Mouse (Mus musculus) lung, postnatal 25 days (tissue): ENCODE measurements at regions not wholly inside any gene's neighbourhood (a gene's known extent, or its start where the extent isn't known, plus 50 kb on each side); places are given as distances from the start of the nearest gene placed in this dataset.

Source experiments
- DNase-seq: peaks from one replicate; pipeline ENCODE4 v3.0.0; 2022; ENCODE audit warnings: low spot score

- DNase-seq = no peak
These were observed 69.5 kb downstream of the Ephb3 start for GRCm38 (mm10) chr16:21274012-21274528.

GRCm38 (mm10) chr16:21277789-21278342, 73.3 kb downstream of the Ephb3 start:
- no peak for DNase-seq

- DNase-seq = no peak
These were observed 73.8 kb downstream of the Ephb3 start for GRCm38 (mm10) chr16:21278387-21278786.

- no peak for DNase-seq
These were observed 75.7 kb downstream of the Ephb3 start for GRCm38 (mm10) chr16:21280200-21280627.

- no peak for DNase-seq
These were observed 77.6 kb downstream of the Ephb3 start for GRCm38 (mm10) chr16:21281958-21282730.

GRCm38 (mm10) chr16:21286099-21286498, 81.5 kb downstream of the Ephb3 start:
- DNase-seq = peak; percentile 11

GRCm38 (mm10) chr16:21289528-21289927, 85.0 kb downstream of the Ephb3 start:
- DNase-seq = peak; percentile 82

- DNase-seq = no peak
These were observed 88.5 kb downstream of the Ephb3 start for GRCm38 (mm10) chr16:21293010-21293409.

- no peak for DNase-seq
These were observed 89.0 kb downstream of the Ephb3 start for GRCm38 (mm10) chr16:21293569-21293968.

GRCm38 (mm10) chr16:21294677-21295411, 90.3 kb downstream of the Ephb3 start:
- peak; percentile 76 for DNase-seq

GRCm38 (mm10) chr16:21295956-21296733, 91.6 kb downstream of the Ephb3 start:
- no peak for DNase-seq

GRCm38 (mm10) chr16:21296786-21297185, 92.2 kb downstream of the Ephb3 start:
- DNase-seq = no peak

GRCm38 (mm10) chr16:21298866-21299265, 94.3 kb downstream of the Ephb3 start:
- no peak for DNase-seq

GRCm38 (mm10) chr16:21305859-21306258, 101.3 kb downstream of the Ephb3 start:
- no peak for DNase-seq

- DNase-seq = no peak
These were observed 104.0 kb downstream of the Ephb3 start for GRCm38 (mm10) chr16:21308513-21308912.

GRCm38 (mm10) chr16:21310636-21311615, 106.4 kb downstream of the Ephb3 start:
- DNase-seq = peak; percentile 50

GRCm38 (mm10) chr16:21311781-21312180, 107.2 kb downstream of the Ephb3 start:
- no peak for DNase-seq

GRCm38 (mm10) chr16:21315751-21316151, 107.2 kb upstream of the Vps8 start:
- DNase-seq = no peak

GRCm38 (mm10) chr16:21318009-21318639, 104.8 kb upstream of the Vps8 start:
- DNase-seq = no peak
